Mouse (Mus musculus) neutrophil, adult 59 days (primary cell): ENCODE results near the gene Zfp354b. TPM values are rescaled to one million over a fixed set of nuclear protein-coding genes. Genes with fewer than 3 reads are reported as not detected.

Source experiments
- total RNA-seq, 2 experiments: library from RNA; stranded (reverse); gene quantifications; 1 replicate in 1 of 2; 2 replicates in 1 of 2; pipeline ENCODE4 v1.2.4; 2023

Zfp354b gene
- total RNA-seq: not detected

DNA sequence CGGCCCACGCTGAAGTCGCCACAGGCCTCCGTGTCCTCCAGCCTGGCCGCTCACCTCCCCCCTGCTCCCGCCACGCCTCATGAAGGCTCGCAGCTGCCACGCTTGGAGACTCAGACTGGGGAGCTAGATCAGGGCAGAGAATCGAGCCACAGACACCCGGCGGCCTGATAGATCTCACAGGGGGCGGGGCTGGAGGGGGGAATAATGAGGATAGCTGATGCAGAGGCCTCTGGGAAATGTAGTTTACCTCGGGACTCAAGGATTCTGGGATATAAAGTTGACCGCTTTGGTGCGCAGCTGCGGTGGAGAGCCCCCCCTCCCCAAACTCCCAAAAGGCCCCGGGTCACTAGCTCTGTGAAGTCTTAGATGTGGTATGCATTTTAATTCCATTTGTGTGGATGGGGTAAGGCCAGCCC, at the start of gene Zfp354b:
TSS of gene Zfp354b (minus strand) at position 183 of the 416 bp plus-strand sequence.

GRCm38 (mm10) chr11:50966230-50966629, 34.8 kb upstream of the Zfp354b start, which contains the start of gene Olfr1378:
Gene Olfr1378 (plus strand): TSS chr11:50966530.

DNA sequence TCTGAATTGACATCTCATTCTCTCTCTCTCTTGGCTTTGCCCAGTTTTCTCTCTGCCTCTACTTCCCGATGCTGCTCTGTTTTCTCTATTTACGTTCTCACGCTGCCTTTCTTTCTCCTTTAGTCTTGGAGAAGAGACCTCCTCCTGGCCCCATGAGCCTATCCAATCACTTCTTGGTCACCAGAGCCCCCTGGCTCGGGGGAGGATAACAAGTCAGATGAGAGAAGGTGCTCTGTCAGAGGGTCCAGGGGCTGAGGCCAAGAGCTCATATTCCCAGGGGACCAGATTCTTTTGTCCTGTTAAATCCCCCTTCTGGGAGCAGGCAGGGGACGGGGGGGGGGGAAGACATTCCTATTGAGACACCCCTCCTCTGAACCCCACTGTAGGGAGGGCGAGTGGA, 22.2 kb upstream of the Zfp354b start, which contains the start of gene Prop1:
TSS of gene Prop1 (minus strand) at position 101 of the 400 bp plus-strand sequence.

DNA sequence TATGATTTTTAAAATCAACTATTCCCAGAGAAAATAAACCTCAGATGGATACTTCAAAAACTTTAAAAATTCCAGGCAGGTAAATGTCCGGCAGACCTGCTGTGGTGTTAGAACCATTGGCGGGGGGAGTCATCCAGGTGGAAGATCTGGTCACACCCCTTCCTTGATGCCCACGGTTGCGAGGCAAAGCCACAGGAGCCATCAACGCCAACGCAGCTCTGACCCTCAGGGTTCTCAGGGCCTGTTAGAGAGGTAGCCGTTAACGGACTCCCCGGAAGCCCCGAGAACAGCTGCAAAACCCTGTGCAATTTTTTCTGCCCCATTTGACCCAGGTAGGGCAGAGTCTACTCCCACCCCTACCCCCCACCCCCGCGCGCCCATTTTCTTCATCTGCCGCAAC, 12.1 kb upstream of the Zfp354b start, which contains the start of gene 4933414I15Rik:
TSS of gene 4933414I15Rik (minus strand) at position 260 of the 400 bp plus-strand sequence.

GRCm38 (mm10) chr11:50915671-50916320, 15.6 kb downstream of the Zfp354b start, which contains the start of gene Zfp2:
Gene Zfp2 (minus strand): TSS chr11:50916165.

DNA sequence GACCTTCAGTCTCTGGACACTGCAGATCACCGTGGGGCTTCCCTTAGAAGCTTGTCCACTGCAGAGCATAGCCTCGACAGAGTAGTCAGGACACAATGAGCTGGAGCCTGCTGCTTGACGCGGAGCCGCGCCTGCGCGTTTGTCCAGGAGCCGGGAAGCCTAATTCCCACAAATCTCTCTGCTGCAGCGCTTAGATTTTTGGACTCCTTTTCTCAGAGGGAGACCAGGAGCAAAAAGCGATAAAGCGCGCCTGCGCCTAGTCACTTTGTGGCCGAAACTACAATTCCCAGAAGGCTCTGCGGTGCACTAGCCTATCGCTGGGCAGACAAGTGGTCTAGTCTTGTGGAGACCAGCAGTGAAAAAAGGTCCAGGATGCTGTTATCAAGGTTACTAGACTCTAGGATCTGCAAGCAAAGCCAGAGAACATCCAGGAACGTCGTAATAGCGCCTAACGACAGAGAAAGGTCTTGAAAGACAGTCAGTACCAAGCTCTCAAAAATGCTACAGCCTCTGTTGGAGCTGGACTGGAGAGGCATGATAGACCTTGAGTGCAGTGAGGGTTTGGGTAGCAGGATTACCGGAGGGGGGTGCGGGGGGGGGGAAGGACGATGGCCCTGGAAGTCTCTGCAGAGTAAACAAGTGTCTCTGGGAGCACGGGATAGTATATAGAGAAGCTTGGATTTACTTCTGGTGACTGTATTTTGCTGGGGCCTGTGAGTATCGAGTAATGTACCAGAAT, 43.9 kb downstream of the Zfp354b start, which contains the start of gene Zfp454:
TSS of gene Zfp454 (minus strand) at position 262 of the 739 bp plus-strand sequence.

Other genes starting within 250 kb of the Zfp354b start
- gene Zfp354c, start 103.9 kb downstream of the Zfp354b start, total RNA-seq: 1 to 10 TPM in 1 of 2 experiments, under 1 TPM in 1; 0.20 to 1.9 TPM
- gene Zfp879, start 90.1 kb downstream of the Zfp354b start, total RNA-seq: under 1 TPM in 1 of 2 experiments, not detected in 1; 0.22 TPM
- under 1 TPM; 0.66 to 0.71 TPM for gene Grm6, start 80.9 kb downstream of the Zfp354b start, total RNA-seq
- gene Zfp454, start 44.0 kb downstream of the Zfp354b start, total RNA-seq: not detected
- gene Zfp2, start 15.5 kb downstream of the Zfp354b start, total RNA-seq: not detected
- gene 4933414I15Rik, start 12.1 kb upstream of the Zfp354b start, total RNA-seq: not detected
- not detected for gene Prop1, start 22.1 kb upstream of the Zfp354b start, total RNA-seq
- not detected for gene Olfr1378, start 34.9 kb upstream of the Zfp354b start, total RNA-seq
- gene Olfr1377, start 50.3 kb upstream of the Zfp354b start, total RNA-seq: not detected
- gene Olfr51, start 72.0 kb upstream of the Zfp354b start, total RNA-seq: not detected
- gene Olfr54, start 82.6 kb upstream of the Zfp354b start, total RNA-seq: not detected
- gene Olfr1375, start 116.5 kb upstream of the Zfp354b start, total RNA-seq: not detected
- gene Zfp354a, start 127.6 kb upstream of the Zfp354b start, total RNA-seq: not detected